Mouse (Mus musculus): ENCODE data around the gene Atg3. TPM values are rescaled to one million over a fixed set of nuclear protein-coding genes. Genes with fewer than 3 reads are reported as not detected.

The Atg3 gene
- polyA plus RNA-seq, 1 experiment from 2014 or later, result 39.1 TPM

DNA sequence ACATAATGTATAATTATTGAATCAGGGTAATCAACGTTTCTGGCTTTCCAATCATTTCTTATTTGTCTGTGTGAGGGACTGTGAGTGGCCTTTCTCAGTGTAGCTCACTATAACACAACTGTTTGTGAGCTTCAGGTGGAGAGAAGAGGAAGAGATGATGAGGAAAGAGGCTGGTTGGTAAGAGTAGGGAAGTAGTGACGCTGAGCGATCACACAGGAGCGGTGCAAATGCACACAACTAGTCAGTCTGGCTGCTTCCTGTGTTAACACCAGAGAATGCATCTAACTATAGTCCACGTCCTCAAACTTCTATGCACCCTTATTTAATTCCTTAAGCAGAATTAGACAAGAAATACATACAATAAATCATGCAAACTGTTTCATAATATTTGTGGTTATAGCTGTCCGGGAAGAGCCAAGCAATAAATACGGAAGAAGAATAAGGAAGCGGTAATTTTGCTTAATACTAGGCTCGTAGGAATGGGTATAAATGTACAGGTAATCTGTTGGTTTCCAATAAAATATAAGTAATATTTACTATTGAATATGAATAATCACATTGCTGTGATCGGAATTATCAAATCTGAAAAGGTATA lies 10.0 kb upstream of the Atg3 start:
- no peak overlapping the region for H3K4me2 ChIP-seq
- WGBS, result 89% methylated on average over 10 of the region's 10 CpGs
- H3K27ac ChIP-seq, result no peak overlapping the region
- H3K27me3 ChIP-seq, result no peaks in the 10 kb centered on the region
- H3K4me1 ChIP-seq, result no peaks in the 10 kb centered on the region
- H3K9ac ChIP-seq, result no peak overlapping the region
- H3K36me3 ChIP-seq, result peaks cover 53% of the 10 kb centered on the region
- ATAC-seq (ENCODE audit: borderline replicate concordance, extremely low read depth, low FRiP score, low TSS enrichment), result no peak
- no peak overlapping the region for H3K4me3 ChIP-seq
- no peaks in the 10 kb centered on the region for H3K9me3 ChIP-seq

DNA sequence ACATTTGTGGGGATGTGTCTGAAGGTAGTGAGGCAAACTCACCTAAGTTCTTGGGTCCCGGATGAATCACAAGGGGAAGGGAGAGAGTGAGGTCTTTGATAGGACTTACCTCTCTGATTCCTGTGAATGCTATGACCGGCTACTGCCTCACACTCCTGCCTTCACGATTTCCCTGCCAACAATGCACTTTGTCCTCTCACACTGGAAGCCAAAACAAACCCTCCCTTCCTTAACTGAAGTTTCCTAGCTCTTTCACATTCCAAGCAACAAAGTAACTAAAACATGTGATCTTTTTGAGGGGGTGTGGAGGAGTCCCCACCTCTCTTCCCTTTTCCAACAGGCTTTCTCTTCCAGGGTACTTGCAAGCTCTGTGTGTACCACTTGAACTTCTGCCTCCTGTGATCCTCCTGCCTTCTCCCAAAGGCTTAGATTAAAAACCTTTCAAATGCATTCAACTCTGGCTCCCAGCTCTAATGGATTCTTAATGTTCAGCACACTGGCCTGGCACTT lies 3.8 kb upstream of the Atg3 start:
- ATAC-seq (ENCODE audit: borderline replicate concordance, extremely low read depth, low FRiP score, low TSS enrichment), result no peak
- H3K4me3 ChIP-seq, result no peak overlapping the region
- WGBS, result 79% methylated on average over 3 of the region's 3 CpGs
- H3K4me1 ChIP-seq, result peaks cover 8% of the 10 kb centered on the region
- H3K36me3 ChIP-seq, result peaks cover 17% of the 10 kb centered on the region; the same call in 1 of the 2 replicates
- H3K9me3 ChIP-seq, result no peaks in the 10 kb centered on the region
- no peaks in the 10 kb centered on the region for H3K27me3 ChIP-seq
- H3K4me2 ChIP-seq, result no peak overlapping the region
- no peak overlapping the region for H3K27ac ChIP-seq
- H3K9ac ChIP-seq, result no peak overlapping the region

GRCm38 (mm10) chr16:45158136-45158521 lies 456 bp upstream of the Atg3 start:
- peak overlapping the region; percentile 81 for H3K4me2 ChIP-seq
- peak; percentile 75 for ATAC-seq (ENCODE audit: borderline replicate concordance, extremely low read depth, low FRiP score, low TSS enrichment)
- no peaks in the 10 kb centered on the region for H3K9me3 ChIP-seq
- H3K9ac ChIP-seq, result peak overlapping the region; percentile 81
- WGBS, result under 1% methylated on average over 20 of the region's 20 CpGs
- peaks cover 19% of the 10 kb centered on the region for H3K4me1 ChIP-seq
- peak overlapping the region; percentile 93 for H3K27ac ChIP-seq
- peaks cover 4% of the 10 kb centered on the region; the same call in 1 of the 2 replicates for H3K36me3 ChIP-seq
- peak overlapping the region; percentile 95 for H3K4me3 ChIP-seq
- H3K27me3 ChIP-seq, result no peaks in the 10 kb centered on the region

GRCm38 (mm10) chr16:45159389-45159716 lies 768 bp downstream of the Atg3 start:
- peak overlapping the region; percentile 81 for H3K9ac ChIP-seq
- H3K36me3 ChIP-seq, result peaks cover 9% of the 10 kb centered on the region
- peak overlapping the region; percentile 81 for H3K4me2 ChIP-seq
- peak overlapping the region; percentile 95 for H3K4me3 ChIP-seq
- H3K4me1 ChIP-seq, result peaks cover 19% of the 10 kb centered on the region
- H3K27ac ChIP-seq, result peak overlapping the region; percentile 93
- 1% methylated on average over 11 of the region's 11 CpGs for WGBS
- H3K9me3 ChIP-seq, result no peaks in the 10 kb centered on the region
- no peaks in the 10 kb centered on the region for H3K27me3 ChIP-seq
- no peak for ATAC-seq (ENCODE audit: borderline replicate concordance, extremely low read depth, low FRiP score, low TSS enrichment)

- Histone ChIP-seq H3K27ac (no peak overlapping the region), H3K4me3 (no peak overlapping the region), H3K9ac (no peak overlapping the region), H3K4me2 (no peak overlapping the region), H3K27me3 (no peaks in the 10 kb centered on the region), H3K4me1 (no peaks in the 10 kb centered on the region), H3K36me3 (peaks cover 11% of the 10 kb centered on the region), H3K9me3 (no peaks in the 10 kb centered on the region)
- ATAC-seq (ENCODE audit: borderline replicate concordance, extremely low read depth, low FRiP score, low TSS enrichment), result no peak
- 87% methylated on average over 2 of the region's 2 CpGs for WGBS
Observed at GRCm38 (mm10) chr16:45178552-45178951, 20.0 kb downstream of the Atg3 start.

GRCm38 (mm10) chr16:45181824-45182223 lies 23.2 kb downstream of the Atg3 start:
- Histone ChIP-seq H3K9ac (no peak overlapping the region), H3K4me3 (no peak overlapping the region), H3K27me3 (no peaks in the 10 kb centered on the region), H3K4me1 (no peaks in the 10 kb centered on the region), H3K4me2 (no peak overlapping the region), H3K36me3 (peaks cover 13% of the 10 kb centered on the region), H3K27ac (no peak overlapping the region), H3K9me3 (no peaks in the 10 kb centered on the region)
- WGBS, result 85% methylated on average over 5 of the region's 5 CpGs
- no peak for ATAC-seq (ENCODE audit: borderline replicate concordance, extremely low read depth, low FRiP score, low TSS enrichment)

- H3K27ac ChIP-seq, result no peak overlapping the region
- peaks cover 6% of the 10 kb centered on the region; the same call in 1 of the 2 replicates for H3K36me3 ChIP-seq
- no peaks in the 10 kb centered on the region for H3K9me3 ChIP-seq
- no peak overlapping the region for H3K4me2 ChIP-seq
- no peak overlapping the region for H3K9ac ChIP-seq
- no peaks in the 10 kb centered on the region for H3K27me3 ChIP-seq
- ATAC-seq (ENCODE audit: borderline replicate concordance, extremely low read depth, low FRiP score, low TSS enrichment), result no peak
- no peaks in the 10 kb centered on the region for H3K4me1 ChIP-seq
- WGBS, result 12% methylated on average over 1 of the region's 1 CpGs
- H3K4me3 ChIP-seq, result no peak overlapping the region
Observed at GRCm38 (mm10) chr16:45192613-45193012, 34.0 kb downstream of the Atg3 start.

DNA sequence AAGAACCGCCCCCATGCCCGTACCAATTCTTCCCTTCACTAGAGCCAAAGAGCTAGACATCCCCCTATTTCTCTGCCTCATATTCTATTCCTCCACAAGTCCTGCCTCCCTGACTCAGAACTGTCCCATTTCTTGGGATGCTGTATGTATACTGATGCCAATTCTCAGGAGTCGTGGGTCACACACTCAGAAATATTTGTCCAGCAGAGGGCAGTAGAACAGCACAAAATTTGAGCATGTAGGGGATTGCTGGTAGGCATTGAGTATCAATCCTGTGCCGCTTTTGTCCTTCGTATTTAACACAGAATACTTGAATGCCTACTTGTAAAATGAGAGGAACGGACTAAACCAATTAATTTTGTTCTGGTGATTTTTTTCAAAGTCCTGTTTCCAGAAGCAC lies 38.2 kb downstream of the Atg3 start:
- Histone ChIP-seq H3K4me3 (no peak overlapping the region), H3K4me1 (no peaks in the 10 kb centered on the region), H3K36me3 (no peaks in the 10 kb centered on the region), H3K4me2 (no peak overlapping the region), H3K9ac (no peak overlapping the region), H3K27me3 (no peaks in the 10 kb centered on the region), H3K9me3 (no peaks in the 10 kb centered on the region), H3K27ac (no peak overlapping the region)
- 29% methylated on average over 6 of the region's 6 CpGs for WGBS
- peak; percentile 64; the same call in 1 of the 2 replicates for ATAC-seq (ENCODE audit: borderline replicate concordance, extremely low read depth, low FRiP score, low TSS enrichment)

DNA sequence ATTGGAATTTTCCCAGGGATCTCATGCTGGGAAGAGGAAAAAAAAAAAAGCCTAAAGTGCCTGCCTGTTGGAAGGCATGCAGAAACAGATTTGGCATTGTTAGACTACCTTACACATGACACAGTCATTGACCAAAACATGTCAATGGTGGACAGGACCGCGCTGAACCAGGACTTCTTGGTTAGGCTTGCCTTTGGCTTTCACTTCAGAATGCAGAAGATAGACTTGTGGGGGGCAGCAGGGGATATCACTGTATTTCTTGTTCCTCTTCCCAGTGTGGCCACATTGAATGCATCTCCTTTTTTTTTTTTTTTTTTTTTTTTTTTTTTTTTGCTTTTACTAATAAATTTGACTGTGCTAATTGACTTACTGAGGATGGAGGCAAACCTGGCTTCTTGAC lies 42.8 kb downstream of the Atg3 start:
- no peak for ATAC-seq (ENCODE audit: borderline replicate concordance, extremely low read depth, low FRiP score, low TSS enrichment)
- Histone ChIP-seq H3K36me3 (no peaks in the 10 kb centered on the region), H3K4me1 (no peaks in the 10 kb centered on the region), H3K9me3 (no peaks in the 10 kb centered on the region), H3K4me3 (no peak overlapping the region), H3K9ac (no peak overlapping the region), H3K27ac (no peak overlapping the region), H3K27me3 (no peaks in the 10 kb centered on the region), H3K4me2 (no peak overlapping the region)
- WGBS, result 100% methylated on average over 2 of the region's 2 CpGs

DNA sequence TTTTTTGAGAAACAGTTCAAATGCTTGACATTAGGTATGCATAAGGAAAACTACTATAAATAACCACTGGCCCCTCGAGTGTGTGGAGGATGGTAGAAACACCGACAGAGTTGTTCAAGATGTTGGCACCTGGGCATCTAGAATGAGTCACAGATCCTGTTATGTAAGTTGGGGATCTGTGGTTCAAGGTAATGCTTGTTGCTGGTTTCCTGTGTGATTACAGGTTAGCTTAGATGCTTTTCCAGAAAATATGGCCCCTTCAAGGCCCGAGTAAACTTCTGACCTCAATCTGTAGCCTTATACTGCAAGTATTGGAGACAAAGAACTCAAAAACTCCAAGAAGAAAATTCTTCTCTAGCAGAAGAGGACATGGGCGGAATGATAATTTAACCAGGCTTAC lies 45.9 kb downstream of the Atg3 start:
- no peak overlapping the region for H3K4me2 ChIP-seq
- H3K4me3 ChIP-seq, result no peak overlapping the region
- WGBS, result 60% methylated on average over 4 of the region's 4 CpGs
- H3K9ac ChIP-seq, result no peak overlapping the region
- H3K27ac ChIP-seq, result no peak overlapping the region
- H3K36me3 ChIP-seq, result no peaks in the 10 kb centered on the region
- H3K9me3 ChIP-seq, result no peaks in the 10 kb centered on the region
- no peak for ATAC-seq (ENCODE audit: borderline replicate concordance, extremely low read depth, low FRiP score, low TSS enrichment)
- H3K4me1 ChIP-seq, result no peaks in the 10 kb centered on the region
- H3K27me3 ChIP-seq, result no peaks in the 10 kb centered on the region

DNA sequence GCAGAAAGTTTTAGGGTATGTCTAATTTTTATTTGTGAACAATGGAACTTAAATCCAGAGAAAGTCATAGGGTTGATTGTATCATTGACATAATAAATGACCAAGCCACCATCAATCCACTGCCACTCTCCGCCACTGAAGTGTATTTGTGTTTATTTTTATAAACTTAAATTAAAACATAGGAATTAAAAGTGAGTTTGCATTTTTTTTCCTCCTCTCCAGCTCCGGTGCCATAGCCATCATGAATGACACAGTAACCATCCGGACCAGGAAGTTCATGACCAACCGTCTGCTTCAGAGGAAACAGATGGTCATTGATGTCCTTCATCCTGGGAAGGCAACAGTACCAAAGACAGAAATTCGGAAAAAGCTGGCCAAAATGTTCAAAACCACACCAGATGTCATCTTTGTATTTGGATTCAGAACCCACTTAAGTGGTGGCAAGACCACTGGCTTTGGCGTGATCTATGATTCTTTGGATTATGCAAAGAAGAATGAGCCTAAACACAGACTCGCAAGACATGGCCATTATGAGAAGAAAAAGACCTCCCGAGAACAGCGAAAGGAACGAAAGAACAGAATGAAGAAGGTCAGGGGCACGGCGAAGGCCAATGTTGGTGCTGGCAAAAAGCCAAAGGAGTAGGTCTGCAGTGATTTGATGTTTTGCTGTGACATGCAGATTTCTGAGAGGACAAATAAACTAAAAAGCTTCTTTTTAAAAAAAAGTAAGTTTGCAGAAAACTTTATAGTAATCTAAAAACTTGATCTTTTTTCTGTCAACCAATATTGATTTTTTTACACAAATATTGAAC lies 46.5 kb downstream of the Atg3 start:
- no peak overlapping the region for H3K9ac ChIP-seq
- no peaks in the 10 kb centered on the region for H3K27me3 ChIP-seq
- H3K4me3 ChIP-seq, result no peak overlapping the region
- ATAC-seq (ENCODE audit: borderline replicate concordance, extremely low read depth, low FRiP score, low TSS enrichment), result no peak
- H3K36me3 ChIP-seq, result no peaks in the 10 kb centered on the region
- H3K9me3 ChIP-seq, result no peaks in the 10 kb centered on the region
- no peak overlapping the region for H3K4me2 ChIP-seq
- H3K27ac ChIP-seq, result no peak overlapping the region
- no peaks in the 10 kb centered on the region for H3K4me1 ChIP-seq
- WGBS, result 59% methylated on average over 12 of the region's 12 CpGs

- Histone ChIP-seq H3K4me1 (no peaks in the 10 kb centered on the region), H3K27ac (no peak overlapping the region), H3K9me3 (no peaks in the 10 kb centered on the region), H3K4me3 (no peak overlapping the region), H3K4me2 (no peak overlapping the region), H3K9ac (no peak overlapping the region), H3K27me3 (no peaks in the 10 kb centered on the region), H3K36me3 (no peaks in the 10 kb centered on the region)
- ATAC-seq (ENCODE audit: borderline replicate concordance, extremely low read depth, low FRiP score, low TSS enrichment), result no peak
- WGBS, result 62% methylated on average over 2 of the region's 2 CpGs
Observed at GRCm38 (mm10) chr16:45222016-45222415, 63.4 kb downstream of the Atg3 start.
